ENCODE assay signal across 25 mouse cellular contexts in genomic region chr11:50203302-50203827, GRCm38 (mm10). TPM values are rescaled to one million over a fixed set of nuclear protein-coding genes. Genes with fewer than 3 reads are reported as not detected.
A peak's percentile ranks its signal among the peaks of the same experiment; 100 is the strongest.
DNase-seq lines count a peak whose midpoint lies in the region; ATAC-seq and TF ChIP-seq lines count a peak whose summit lies in the region.
"Had no signal": no experiment of that assay in that cellular context is flagged by ENCODE, and none has a peak within 500 bp of the region (broad histone marks: within the 10 kb centered on the region; RNA-seq: fewer than 3 reads in every experiment).

No protein-coding gene starts in this region.

- H3K36me3 ChIP-seq in liver, adult 2 months (ENCODE audit: control insufficient read depth, insufficient read depth, low read length): peaks cover 74% of the 10 kb centered on the region
- peaks cover 98% of the 10 kb centered on the region for H3K36me3 ChIP-seq in liver, embryonic 12.5 days
- peaks cover 93 to 95% of the 10 kb centered on the region in 2 experiments for H3K36me3 ChIP-seq in CH12.LX (replicated peaks in 1 of 2; ENCODE audit: control insufficient read depth in 1 of 2, insufficient read depth in 1 of 2, low read length in 1 of 2)
- peaks cover 94% of the 10 kb centered on the region for H3K36me3 ChIP-seq in liver, postnatal 0 days (replicated peaks; ENCODE audit: insufficient read depth, low read length)

- H3K27ac ChIP-seq in liver, adult 2 months (replicated peaks; ENCODE audit: insufficient read depth, low read depth, low read length): peak overlapping the region; percentile 62
- no peak overlapping the region for H3K27ac ChIP-seq in liver, embryonic 12.5 days
- no peak overlapping the region for H3K27ac ChIP-seq in CH12.LX (ENCODE audit: insufficient read depth, low read depth)
- peak overlapping the region; percentile 55; the same call in 1 of the 2 replicates for H3K27ac ChIP-seq in liver, postnatal 0 days (ENCODE audit: low read depth)
- H3K27ac ChIP-seq: embryonic facial prominence, embryonic 12.5 days; embryonic facial prominence, embryonic 15.5 days; hindbrain, embryonic 10.5 days; hindbrain, embryonic 13.5 days had no signal

- peak; percentile 2 for DNase-seq in adrenal gland, postnatal 14 days
- no peak for DNase-seq in adrenal gland, postnatal 4 days (ENCODE audit: low spot score in 2 of 2)
- DNase-seq in liver, adult 2 months (ENCODE audit: extremely low read depth, low read depth, low spot score): no peak
- DNase-seq in CH12.LX (ENCODE audit: extremely low read depth): no peak
- DNase-seq in liver, postnatal 0 days: no peak
- DNase-seq in left cerebral cortex, postnatal 14 days (ENCODE audit: low spot score in 2 of 2): no peak
- DNase-seq: adrenal gland, postnatal 10 days; B cell, adult 2 months; cerebellum, adult 18-20 months; cerebellum, adult 9-11 months; cerebellum, postnatal 25 days; gastrocnemius, postnatal 10 days; gastrocnemius, postnatal 36 days; heart, postnatal 36 days had no signal

- no peaks in the 10 kb centered on the region for H3K9me3 ChIP-seq in liver, embryonic 12.5 days (replicated peaks)
- no peaks in the 10 kb centered on the region for H3K9me3 ChIP-seq in CH12.LX (replicated peaks; ENCODE audit: low read length)
- H3K9me3 ChIP-seq in liver, postnatal 0 days (ENCODE audit: low read length): no peaks in the 10 kb centered on the region
- H3K9me3 ChIP-seq: embryonic facial prominence, embryonic 12.5 days; embryonic facial prominence, embryonic 15.5 days; hindbrain, embryonic 10.5 days; hindbrain, embryonic 13.5 days had no signal

- 50% methylated on average over 9 of the region's 9 CpGs for WGBS in liver, adult 2 months
- WGBS in liver, embryonic 12.5 days (ENCODE audit: insufficient replicate concordance): 85% methylated on average over 9 of the region's 9 CpGs
- 80% methylated on average over 9 of the region's 9 CpGs for WGBS in liver, postnatal 0 days (ENCODE audit: insufficient replicate concordance)

- in situ Hi-C loops in CH12.LX (cut with MboI; ENCODE audit: low pct_ligation_motif_present, low pct_unique_long_range_greater_than_20kb, low sequenced_read_pairs): no loop called here

- peaks cover 69% of the 10 kb centered on the region for H3K4me1 ChIP-seq in liver, adult 2 months (ENCODE audit: control insufficient read depth, insufficient read depth, low read length)
- H3K4me1 ChIP-seq in liver, embryonic 12.5 days: peaks cover 30% of the 10 kb centered on the region
- H3K4me1 ChIP-seq in CH12.LX (ENCODE audit: control insufficient read depth in 1 of 2, insufficient read depth in 2 of 2): peaks cover 16 to 33% of the 10 kb centered on the region in 2 experiments
- H3K4me1 ChIP-seq in liver, postnatal 0 days (ENCODE audit: insufficient read depth): peaks cover 21% of the 10 kb centered on the region
- H3K4me1 ChIP-seq: hindbrain, embryonic 10.5 days had no signal

- peak overlapping the region; percentile 22 for H3K9ac ChIP-seq in liver, adult 2 months (ENCODE audit: low read depth, low read length)
- H3K9ac ChIP-seq in liver, embryonic 12.5 days: no peak overlapping the region
- no peak overlapping the region for H3K9ac ChIP-seq in CH12.LX (ENCODE audit: insufficient read depth, low read depth)
- H3K9ac ChIP-seq in liver, postnatal 0 days (replicated peaks): no peak overlapping the region
- H3K9ac ChIP-seq: embryonic facial prominence, embryonic 12.5 days; embryonic facial prominence, embryonic 15.5 days; hindbrain, embryonic 13.5 days had no signal

- dilution Hi-C loops in CH12.LX (cut with MboI; ENCODE audit: extremely low pct_ligation_motif_present, extremely low pct_unique_long_range_greater_than_20kb, low sequenced_read_pairs): no loop called here

- no peak for ATAC-seq in liver, embryonic 12.5 days
- peak; percentile 14; the same call in 1 of the 2 replicates for ATAC-seq in liver, postnatal 0 days
- ATAC-seq: forebrain, embryonic 14.5 days; hindbrain, embryonic 16.5 days; inflammation-experienced regulatory T-cells, adult 6 months; intestine, embryonic 16.5 days had no signal

- no peak for TF ChIP-seq CTCF in liver, adult 2 months (IDR thresholded peaks at IDR 0.05; ENCODE audit: low read depth, low read length)
- TF ChIP-seq CTCF in CH12.LX (conservative IDR thresholded peaks at IDR 0.05 in 1 of 2, IDR thresholded peaks at IDR 0.05 in 1 of 2; ENCODE audit: low read depth in 2 of 2, low read length in 2 of 2): no peak
- TF ChIP-seq CTCF in liver, postnatal 0 days (IDR thresholded peaks at IDR 0.05; ENCODE audit: low read depth): no peak

- no peak overlapping the region for H3K4me2 ChIP-seq in liver, embryonic 12.5 days
- no peak overlapping the region for H3K4me2 ChIP-seq in CH12.LX (ENCODE audit: insufficient read depth, low read depth, poor library complexity, severe bottlenecking)
- H3K4me2 ChIP-seq in liver, postnatal 0 days (ENCODE audit: low read depth, low read length): no peak overlapping the region
- H3K4me2 ChIP-seq: embryonic facial prominence, embryonic 12.5 days; embryonic facial prominence, embryonic 15.5 days; heart, embryonic 11.5 days; hindbrain, embryonic 13.5 days had no signal

- H3K79me2 ChIP-seq in liver, adult 2 months (ENCODE audit: control insufficient read depth, insufficient read depth, low read length): peaks cover 3% of the 10 kb centered on the region; the same call in 1 of the 2 replicates
- H3K79me2 ChIP-seq in CH12.LX (replicated peaks; ENCODE audit: control insufficient read depth, extremely low read depth, insufficient read depth, poor library complexity, severe bottlenecking): peaks cover 46% of the 10 kb centered on the region

- intact Hi-C loops in left cerebral cortex, postnatal 14 days (cut with DNase I): no loop called here

- TF ChIP-seq POLR2A in liver, adult 2 months (IDR thresholded peaks at IDR 0.05; ENCODE audit: extremely low read depth, insufficient read depth, low read length): no peak
- peak; percentile 26; the same call in 1 of the 2 replicates for TF ChIP-seq POLR2A in CH12.LX (IDR thresholded peaks at IDR 0.05; ENCODE audit: low read depth, low read length)

- H3K27me3 ChIP-seq in liver, adult 2 months (ENCODE audit: control insufficient read depth, insufficient read depth, low read length): no peaks in the 10 kb centered on the region
- H3K27me3 ChIP-seq in liver, embryonic 12.5 days (replicated peaks): no peaks in the 10 kb centered on the region
- H3K27me3 ChIP-seq in CH12.LX (replicated peaks): no peaks in the 10 kb centered on the region
- no peaks in the 10 kb centered on the region for H3K27me3 ChIP-seq in liver, postnatal 0 days (ENCODE audit: insufficient read depth, low read length)
- H3K27me3 ChIP-seq: embryonic facial prominence, embryonic 12.5 days; embryonic facial prominence, embryonic 15.5 days; hindbrain, embryonic 13.5 days had no signal

- no peak for TF ChIP-seq EP300 in CH12.LX (IDR thresholded peaks at IDR 0.05; ENCODE audit: low read length)
- TF ChIP-seq EP300 in liver, postnatal 0 days (IDR thresholded peaks at IDR 0.05; ENCODE audit: low read depth): no peak

- TF ChIP-seq RAD21 in CH12.LX (IDR thresholded peaks at IDR 0.05; ENCODE audit: low read depth, low read length): no peak

- H3K4me3 ChIP-seq in liver, adult 2 months (ENCODE audit: insufficient read depth, low read depth, low read length): no peak overlapping the region
- no peak overlapping the region for H3K4me3 ChIP-seq in liver, embryonic 12.5 days
- no peak overlapping the region for H3K4me3 ChIP-seq in CH12.LX (replicated peaks in 1 of 3; ENCODE audit: low read depth in 2 of 3, low read length in 2 of 3, poor library complexity in 1 of 3)
- no peak overlapping the region for H3K4me3 ChIP-seq in liver, postnatal 0 days (ENCODE audit: low read depth, low read length)
- H3K4me3 ChIP-seq: embryonic facial prominence, embryonic 12.5 days; embryonic facial prominence, embryonic 15.5 days; hindbrain, embryonic 10.5 days; hindbrain, embryonic 13.5 days had no signal

RNA-seq across cellular contexts. Expression of gene Sqstm1, which starts 7.3 kb away (rescaled TPM):
- total RNA-seq in adrenal gland, postnatal 14 days (2021): 356 and 366 TPM in 2 replicates
- 100 to 1,000 TPM; 502 to 551 TPM for total RNA-seq in adrenal gland, postnatal 4 days (2021)
- 252 and 333 TPM in 2 replicates for total RNA-seq in liver, adult 2 months (2014; rRNA removed)
- polyA plus RNA-seq in liver, adult 2 months (2012; rRNA removed): 254 and 299 TPM in 2 replicates
- 143 and 152 TPM in 2 replicates for polyA plus RNA-seq in liver, embryonic 12.5 days (2016; fragmentation: Nextera tagmentation; extraction: Ambion mirVana)
- 311 and 456 TPM in 2 replicates for total RNA-seq in CH12.LX (2012; rRNA removed)
- total RNA-seq in CH12.LX (2014; rRNA removed): 198 and 202 TPM in 2 replicates
- 579 and 599 TPM in 2 replicates for polyA plus RNA-seq in CH12.LX (2012; ENCODE audit: insufficient read length, low read depth)
- 154 and 172 TPM in 2 replicates for polyA plus RNA-seq in liver, postnatal 0 days (2015; fragmentation: Nextera tagmentation; extraction: Ambion mirVana)
- 100 to 1,000 TPM; 394 to 430 TPM for total RNA-seq in left cerebral cortex, postnatal 14 days (2021)

RNA-seq across cellular contexts. Expression of gene Mgat4b, which starts 7.3 kb away (rescaled TPM):
- total RNA-seq in adrenal gland, postnatal 14 days (2021): 103 and 113 TPM in 2 replicates
- 100 to 1,000 TPM; 159 to 178 TPM for total RNA-seq in adrenal gland, postnatal 4 days (2021)
- total RNA-seq in liver, adult 2 months (2014; rRNA removed): 9.8 and 16.5 TPM in 2 replicates
- polyA plus RNA-seq in liver, adult 2 months (2012; rRNA removed): 26.3 and 28.8 TPM in 2 replicates
- 29.1 and 30.7 TPM in 2 replicates for polyA plus RNA-seq in liver, embryonic 12.5 days (2016; fragmentation: Nextera tagmentation; extraction: Ambion mirVana)
- 12.8 and 16.2 TPM in 2 replicates for total RNA-seq in CH12.LX (2012; rRNA removed)
- 4.2 and 4.6 TPM in 2 replicates for total RNA-seq in CH12.LX (2014; rRNA removed)
- polyA plus RNA-seq in CH12.LX (2012; ENCODE audit: insufficient read length, low read depth): 27.2 and 27.4 TPM in 2 replicates
- 17.2 and 18.6 TPM in 2 replicates for polyA plus RNA-seq in liver, postnatal 0 days (2015; fragmentation: Nextera tagmentation; extraction: Ambion mirVana)
- 100 to 1,000 TPM in 1 of 2 experiments, 10 to 100 TPM in 1; 97.3 to 100 TPM for total RNA-seq in left cerebral cortex, postnatal 14 days (2021)

RNA-seq across cellular contexts. Expression of gene Mrnip, which starts 29.1 kb away (rescaled TPM):
- total RNA-seq in adrenal gland, postnatal 14 days (2021): 12.9 and 13.6 TPM in 2 replicates
- 10 to 100 TPM; 24.8 to 26.2 TPM for total RNA-seq in adrenal gland, postnatal 4 days (2021)
- 8.5 and 9.3 TPM in 2 replicates for total RNA-seq in liver, adult 2 months (2014; rRNA removed)
- 9.3 and 9.9 TPM in 2 replicates for polyA plus RNA-seq in liver, adult 2 months (2012; rRNA removed)
- 8.6 and 8.7 TPM in 2 replicates for polyA plus RNA-seq in liver, embryonic 12.5 days (2016; fragmentation: Nextera tagmentation; extraction: Ambion mirVana)
- 30.4 and 36.7 TPM in 2 replicates for total RNA-seq in CH12.LX (2012; rRNA removed)
- 26.7 and 29.7 TPM in 2 replicates for total RNA-seq in CH12.LX (2014; rRNA removed)
- 22.5 and 22.8 TPM in 2 replicates for polyA plus RNA-seq in CH12.LX (2012; ENCODE audit: insufficient read length, low read depth)
- 5.0 and 5.1 TPM in 2 replicates for polyA plus RNA-seq in liver, postnatal 0 days (2015; fragmentation: Nextera tagmentation; extraction: Ambion mirVana)
- 10 to 100 TPM; 15.1 to 18.1 TPM for total RNA-seq in left cerebral cortex, postnatal 14 days (2021)

RNA-seq across cellular contexts. Expression of gene Ltc4s, which starts 35.1 kb away (rescaled TPM):
- total RNA-seq in adrenal gland, postnatal 14 days (2021): 10.4 and 11.3 TPM in 2 replicates
- 1 to 10 TPM; 4.4 to 6.0 TPM for total RNA-seq in adrenal gland, postnatal 4 days (2021)
- 0.27 and 0.28 TPM in 2 replicates for total RNA-seq in liver, adult 2 months (2014; rRNA removed)
- 2.1 and 3.2 TPM in 2 replicates for polyA plus RNA-seq in liver, adult 2 months (2012; rRNA removed)
- 0.87 and 1.0 TPM in 2 replicates for polyA plus RNA-seq in liver, embryonic 12.5 days (2016; fragmentation: Nextera tagmentation; extraction: Ambion mirVana)
- total RNA-seq in CH12.LX (2012; rRNA removed): 1.1 and 1.4 TPM in 2 replicates
- total RNA-seq in CH12.LX (2014; rRNA removed): 0.47 TPM in 1 of 2 replicates, not detected in the other
- polyA plus RNA-seq in CH12.LX (2012; ENCODE audit: insufficient read length, low read depth): 2.0 and 3.1 TPM in 2 replicates
- polyA plus RNA-seq in liver, postnatal 0 days (2015; fragmentation: Nextera tagmentation; extraction: Ambion mirVana): 0.68 and 0.89 TPM in 2 replicates
- total RNA-seq in left cerebral cortex, postnatal 14 days (2021): 10 to 100 TPM; 11.4 to 11.6 TPM
- total RNA-seq: granulocyte monocyte progenitor cell, adult 5-6 weeks had no signal
- polyA plus RNA-seq: inflammation-experienced regulatory T-cells, adult 6 months had no signal

Comparison
In these comparisons a context has a peak if more than half of its experiments do, and no peak if none do; other contexts are left out.
1. H3K27ac ChIP-seq: peak in liver, adult 2 months (single experiment) and liver, postnatal 0 days (single experiment); none in liver, embryonic 12.5 days (single experiment) and CH12.LX (single experiment).